Comparison of ENCODE assay signal across 22 mouse cellular contexts in genomic region chr5:120809171-120809570, GRCm38 (mm10). TPM values are rescaled to one million over a fixed set of nuclear protein-coding genes. Genes with fewer than 3 reads are reported as not detected.
DNase-seq lines count a peak whose midpoint lies in the region; ATAC-seq and TF ChIP-seq lines count a peak whose summit lies in the region.
"Had no signal": no experiment of that assay in that cellular context is flagged by ENCODE, and none has a peak within 500 bp of the region (broad histone marks: within the 10 kb centered on the region; RNA-seq: fewer than 3 reads in every experiment).

No protein-coding gene starts in this region.

- H3K4me3 ChIP-seq in kidney, adult 2 months (ENCODE audit: insufficient read depth, low read depth, low read length) = no peak overlapping the region
- no peak overlapping the region for H3K4me3 ChIP-seq in kidney, embryonic 14.5 days (ENCODE audit: low read length)
- H3K4me3 ChIP-seq in small intestine, adult 2 months (ENCODE audit: low read depth, low read length) = no peak overlapping the region
- H3K4me3 ChIP-seq: embryonic facial prominence, embryonic 12.5 days; forebrain, embryonic 15.5 days; heart, adult 2 months; heart, embryonic 15.5 days had no signal

- no peak overlapping the region for H3K27ac ChIP-seq in kidney, adult 2 months (ENCODE audit: insufficient read depth, low read depth, low read length)
- H3K27ac ChIP-seq in kidney, embryonic 14.5 days (ENCODE audit: low read depth, low read length) = no peak overlapping the region
- 0 out of 2 replicates have a peak overlapping the region, but pooled peaks have one; percentile 12 for H3K27ac ChIP-seq in small intestine, adult 2 months (ENCODE audit: insufficient read depth, low read depth, low read length)
- H3K27ac ChIP-seq: embryonic facial prominence, embryonic 12.5 days; forebrain, embryonic 15.5 days; heart, adult 2 months; heart, embryonic 15.5 days; hindbrain, embryonic 14.5 days had no signal

- H3K4me2 ChIP-seq in kidney, embryonic 14.5 days (replicated peaks; ENCODE audit: low read depth, low read length) = no peak overlapping the region
- H3K4me2 ChIP-seq: embryonic facial prominence, embryonic 12.5 days; forebrain, embryonic 15.5 days; heart, embryonic 11.5 days; heart, embryonic 15.5 days; hindbrain, embryonic 14.5 days had no signal

- DNase-seq in kidney, adult 2 months = peak; percentile 56
- peak; percentile 9 for DNase-seq in lung, postnatal 10 days
- DNase-seq in lung, postnatal 4 days = no peak
- no peak for DNase-seq in frontal cortex, postnatal 14 days (ENCODE audit: low spot score in 2 of 2)
- DNase-seq: adrenal gland, adult 8-10 months; adrenal gland, postnatal 36 days; cerebellum, adult 11 months; cerebellum, adult 9-10 months; cerebellum, postnatal 25 days; gastrocnemius, postnatal 14 days; heart, adult 2 months; heart, postnatal 14 days had no signal

- H3K36me3 ChIP-seq in kidney, adult 2 months (ENCODE audit: control insufficient read depth, insufficient read depth, low read length) = no peaks in the 10 kb centered on the region
- no peaks in the 10 kb centered on the region for H3K36me3 ChIP-seq in kidney, embryonic 14.5 days (ENCODE audit: control insufficient read depth, insufficient read depth, low read length)
- H3K36me3 ChIP-seq in small intestine, adult 2 months (ENCODE audit: control insufficient read depth, insufficient read depth, low read length) = no peaks in the 10 kb centered on the region
- H3K36me3 ChIP-seq: embryonic facial prominence, embryonic 12.5 days; forebrain, embryonic 15.5 days; heart, embryonic 15.5 days had no signal

- no peak for ATAC-seq in kidney, embryonic 14.5 days (ENCODE audit: low FRiP score, low TSS enrichment)
- ATAC-seq: forebrain, embryonic 15.5 days had no signal

- no peak for TF ChIP-seq POLR2A in kidney, adult 2 months (IDR thresholded peaks at IDR 0.05; ENCODE audit: low read depth, low read length)
- no peak for TF ChIP-seq POLR2A in small intestine, adult 2 months (IDR thresholded peaks at IDR 0.05; ENCODE audit: low read depth, low read length)

- peaks cover 6% of the 10 kb centered on the region; the same call in 1 of the 2 replicates for H3K4me1 ChIP-seq in kidney, adult 2 months (ENCODE audit: control insufficient read depth, insufficient read depth, low read length)
- H3K4me1 ChIP-seq in kidney, embryonic 14.5 days (ENCODE audit: control insufficient read depth, insufficient read depth, low read length) = 0 out of 2 replicates have a peak, but pooled peaks cover 5% of the 10 kb centered on the region
- H3K4me1 ChIP-seq in small intestine, adult 2 months (ENCODE audit: control insufficient read depth, insufficient read depth, insufficient read length, low read length) = peaks cover 3% of the 10 kb centered on the region; the same call in 1 of the 2 replicates

- 32% methylated on average over 6 of the region's 6 CpGs for WGBS in kidney, adult 2 months
- 39% methylated on average over 6 of the region's 6 CpGs for WGBS in kidney, embryonic 14.5 days
- WGBS in small intestine, adult 2 months = 30% methylated on average over 6 of the region's 6 CpGs

- H3K9ac ChIP-seq in kidney, embryonic 14.5 days (ENCODE audit: low read depth, low read length) = no peak overlapping the region
- H3K9ac ChIP-seq: embryonic facial prominence, embryonic 12.5 days; forebrain, embryonic 15.5 days; heart, embryonic 15.5 days; hindbrain, embryonic 14.5 days had no signal

- no peaks in the 10 kb centered on the region for H3K27me3 ChIP-seq in kidney, adult 2 months (replicated peaks; ENCODE audit: control insufficient read depth, insufficient read depth, low read length)
- H3K27me3 ChIP-seq in kidney, embryonic 14.5 days (ENCODE audit: control insufficient read depth, insufficient read depth, low read length) = no peaks in the 10 kb centered on the region
- H3K27me3 ChIP-seq in small intestine, adult 2 months (ENCODE audit: control insufficient read depth, insufficient read depth, low read length) = no peaks in the 10 kb centered on the region
- H3K27me3 ChIP-seq: embryonic facial prominence, embryonic 12.5 days; forebrain, embryonic 15.5 days; heart, embryonic 15.5 days had no signal

- TF ChIP-seq CTCF in kidney, adult 2 months (conservative IDR thresholded peaks at IDR 0.05; ENCODE audit: insufficient read depth, insufficient read length, low read depth, low read length) = no peak
- no peak for TF ChIP-seq CTCF in small intestine, adult 2 months (IDR thresholded peaks at IDR 0.05; ENCODE audit: extremely low read depth, insufficient read length, insufficient replicate concordance, low read depth, low read length)

- H3K9me3 ChIP-seq in kidney, embryonic 14.5 days (ENCODE audit: control insufficient read depth, low read length) = no peaks in the 10 kb centered on the region
- H3K9me3 ChIP-seq: embryonic facial prominence, embryonic 12.5 days; forebrain, embryonic 15.5 days; heart, embryonic 15.5 days had no signal

RNA-seq across cellular contexts. Expression of gene Oas1c, which starts 3.1 kb away (rescaled TPM):
- polyA plus RNA-seq in kidney, adult 2 months (2012; rRNA removed) = 2.6 TPM in 2 replicates
- polyA plus RNA-seq in kidney, embryonic 14.5 days (2014; fragmentation: Nextera tagmentation; extraction: Ambion mirVana) = 0.30 and 0.63 TPM in 2 replicates
- 1.2 and 1.4 TPM in 2 replicates for polyA plus RNA-seq in small intestine, adult 2 months (2012; rRNA removed)

RNA-seq across cellular contexts. Expression of gene Oas1e, which starts 13.8 kb away (rescaled TPM):
- not detected in 2 replicates for polyA plus RNA-seq in kidney, adult 2 months (2012; rRNA removed)
- polyA plus RNA-seq in kidney, embryonic 14.5 days (2014; fragmentation: Nextera tagmentation; extraction: Ambion mirVana) = not detected in 2 replicates
- 0.09 and 3.6 TPM in 2 replicates for polyA plus RNA-seq in small intestine, adult 2 months (2012; rRNA removed)
- polyA plus RNA-seq: cortical plate, adult 2 months; embryonic facial prominence, embryonic 12.5 days; forebrain, embryonic 11.5 days; forebrain, embryonic 15.5 days; gonadal fat pad, adult 2 months; heart, adult 2 months; heart, embryonic 11.5 days had no signal

RNA-seq across cellular contexts. Expression of gene Oas3, which starts 31.7 kb away (rescaled TPM):
- polyA plus RNA-seq in kidney, adult 2 months (2012; rRNA removed) = 0.38 and 2.3 TPM in 2 replicates
- not detected in 2 replicates for polyA plus RNA-seq in kidney, embryonic 14.5 days (2014; fragmentation: Nextera tagmentation; extraction: Ambion mirVana)
- 9.6 and 94.5 TPM in 2 replicates for polyA plus RNA-seq in small intestine, adult 2 months (2012; rRNA removed)

RNA-seq across cellular contexts. Expression of gene Oas1f, which starts 38.0 kb away (rescaled TPM):
- 0.08 and 0.19 TPM in 2 replicates for polyA plus RNA-seq in kidney, adult 2 months (2012; rRNA removed)
- polyA plus RNA-seq in kidney, embryonic 14.5 days (2014; fragmentation: Nextera tagmentation; extraction: Ambion mirVana) = not detected in 2 replicates
- 0.19 TPM in 1 of 2 replicates, not detected in the other for polyA plus RNA-seq in small intestine, adult 2 months (2012; rRNA removed)
- polyA plus RNA-seq: cortical plate, adult 2 months; embryonic facial prominence, embryonic 12.5 days; forebrain, embryonic 11.5 days; forebrain, embryonic 15.5 days; gonadal fat pad, adult 2 months; heart, adult 2 months; heart, embryonic 11.5 days; heart, embryonic 15.5 days; hindbrain, embryonic 14.5 days had no signal

RNA-seq across cellular contexts. Expression of gene Oas1h, which starts 52.0 kb away (rescaled TPM):
- polyA plus RNA-seq in kidney, adult 2 months (2012; rRNA removed) = not detected in 2 replicates
- polyA plus RNA-seq in kidney, embryonic 14.5 days (2014; fragmentation: Nextera tagmentation; extraction: Ambion mirVana) = not detected in 2 replicates
- polyA plus RNA-seq in small intestine, adult 2 months (2012; rRNA removed) = not detected in 2 replicates
- polyA plus RNA-seq: cortical plate, adult 2 months; embryonic facial prominence, embryonic 12.5 days; forebrain, embryonic 11.5 days; forebrain, embryonic 15.5 days; gonadal fat pad, adult 2 months; heart, adult 2 months; heart, embryonic 11.5 days; heart, embryonic 15.5 days; hindbrain, embryonic 14.5 days had no signal

Comparison
In these comparisons a context has a peak if more than half of its experiments do, and no peak if none do; other contexts are left out.
1. DNase-seq: peak in kidney, adult 2 months (single experiment) and lung, postnatal 10 days (single experiment); none in lung, postnatal 4 days (0 of 2) and frontal cortex, postnatal 14 days (0 of 2).